Mouse (Mus musculus) kidney, postnatal 25 days (tissue): ENCODE data around the gene Aqp1.

Experiments used
- DNase-seq, 2 experiments: peaks; one replicate each; pipeline ENCODE4 v3.0.0; 2021; ENCODE audit warnings: mixed read lengths in 2 of 2

Gene Aqp1

DNA sequence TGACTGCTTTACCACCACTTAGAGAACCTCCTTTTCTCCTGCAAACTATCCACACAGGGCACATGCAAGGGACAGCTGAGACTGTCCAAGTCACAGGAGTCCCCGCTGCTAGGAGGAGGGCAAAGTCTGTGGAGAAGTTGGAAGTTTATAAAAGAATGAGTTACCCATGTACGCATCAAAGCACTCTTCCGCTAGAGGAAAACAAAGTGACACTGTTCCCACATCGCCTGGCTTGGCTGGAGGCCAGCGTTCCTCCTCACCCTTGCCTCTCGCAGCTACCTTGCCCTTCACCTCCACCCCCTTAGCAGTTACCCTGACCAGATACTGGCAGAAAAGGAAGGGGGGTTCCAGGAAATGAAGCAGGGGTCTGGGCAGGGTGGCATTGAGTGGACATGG lies 21.4 kb downstream of the Aqp1 start:
- peak; percentile 87 to 91 for DNase-seq

DNA sequence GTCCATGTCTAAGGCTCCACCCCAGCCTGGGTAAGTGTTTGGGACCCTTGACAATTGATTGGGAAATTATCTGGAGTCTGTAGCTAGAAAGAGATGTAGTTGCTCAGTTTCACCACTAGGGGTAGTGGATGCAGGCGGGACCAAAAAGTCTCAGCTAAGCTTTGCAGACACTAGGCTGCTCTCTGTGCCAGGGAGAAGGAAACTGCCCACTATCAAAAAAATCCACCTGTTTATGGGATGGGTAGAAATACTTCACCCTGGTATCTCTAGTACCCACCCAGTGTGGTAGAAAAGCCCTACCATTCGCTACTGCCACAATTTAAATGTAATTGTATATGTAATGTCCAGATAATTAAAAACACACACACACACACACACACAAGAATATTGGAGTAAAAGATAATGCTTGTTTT lies 22.5 kb downstream of the Aqp1 start:
- no peak for DNase-seq

DNA sequence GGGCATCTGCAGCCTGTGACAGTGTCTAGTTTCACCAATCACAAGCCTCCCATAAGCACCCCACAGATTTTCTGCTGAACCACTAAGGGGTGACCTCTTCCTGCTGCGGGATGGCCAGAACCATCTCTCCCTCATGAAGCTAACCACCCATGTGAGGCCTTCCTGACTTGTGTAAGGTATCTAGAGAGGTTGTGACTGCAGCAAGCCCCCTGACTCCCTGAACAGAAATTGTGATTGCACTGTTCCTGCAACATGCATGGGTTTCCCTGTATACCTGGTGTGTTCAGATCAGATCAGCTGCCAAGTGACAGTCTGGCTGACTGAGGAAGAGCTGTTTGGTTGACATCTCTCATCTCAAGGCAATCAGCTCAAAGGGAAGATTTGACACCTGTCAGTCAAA lies 26.4 kb downstream of the Aqp1 start:
- no peak for DNase-seq

DNA sequence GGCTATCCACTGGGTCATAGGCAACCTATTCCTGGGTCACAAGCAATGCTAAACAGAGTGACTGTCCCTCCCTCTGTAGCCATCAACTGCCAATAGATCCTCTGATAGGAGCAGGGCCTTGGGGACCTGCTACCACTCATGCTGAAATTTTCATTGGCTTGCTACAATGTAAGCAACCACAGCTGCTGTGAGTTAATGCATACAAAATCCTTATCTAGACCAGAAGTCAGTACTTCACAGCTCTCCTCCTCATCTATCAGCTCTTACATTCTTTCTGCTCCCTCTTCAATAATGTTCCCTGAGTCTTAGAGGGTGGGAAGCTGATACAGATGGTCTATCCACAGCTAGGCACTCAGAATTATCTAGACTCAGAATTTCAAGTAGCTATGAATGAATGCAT lies 30.9 kb downstream of the Aqp1 start:
- DNase-seq, result no peak

DNA sequence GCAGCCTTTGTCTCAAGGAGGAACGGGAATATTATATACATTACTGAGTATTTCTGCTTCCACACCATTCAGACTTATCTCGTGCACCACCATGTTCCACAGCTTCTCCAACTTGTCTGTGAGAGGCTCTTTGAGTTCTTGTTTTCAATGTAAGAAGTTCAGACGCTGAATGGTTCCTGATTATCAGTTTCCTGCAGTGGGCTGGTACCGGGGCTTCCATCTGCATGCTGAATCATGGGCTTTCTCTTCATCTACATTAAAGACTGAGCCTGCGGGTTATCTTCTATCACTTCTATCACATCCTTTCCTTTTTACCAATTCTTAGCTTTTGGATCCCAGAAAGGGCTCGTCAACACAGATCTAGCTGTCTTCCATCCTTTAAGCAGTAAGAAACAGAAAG lies 34.6 kb downstream of the Aqp1 start:
- DNase-seq, result no peak

DNA sequence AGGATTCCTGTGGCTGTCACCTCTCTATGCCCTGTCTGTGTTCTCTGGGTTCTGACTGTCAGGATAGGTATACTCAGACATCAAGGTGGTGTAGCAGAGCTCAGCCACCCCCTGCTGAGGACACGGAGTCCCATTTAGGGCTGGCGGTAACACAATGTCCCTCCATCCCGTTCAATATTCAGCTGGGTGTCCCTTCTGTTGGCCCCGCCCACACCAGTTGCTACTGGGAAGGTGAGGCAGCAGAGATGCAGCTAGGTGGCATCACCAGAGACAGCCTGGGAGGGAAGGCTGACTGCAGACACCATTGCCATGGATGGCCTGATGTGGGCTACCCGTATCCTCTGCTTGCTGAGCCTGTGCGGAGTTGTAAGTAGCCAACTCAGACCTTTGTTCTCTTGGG lies 39.8 kb downstream of the Aqp1 start, which contains the start of gene Ghrhr:
Gene Ghrhr (plus strand): TSS at position 220 of the 400 bp plus-strand sequence.
- no peak for DNase-seq

DNA sequence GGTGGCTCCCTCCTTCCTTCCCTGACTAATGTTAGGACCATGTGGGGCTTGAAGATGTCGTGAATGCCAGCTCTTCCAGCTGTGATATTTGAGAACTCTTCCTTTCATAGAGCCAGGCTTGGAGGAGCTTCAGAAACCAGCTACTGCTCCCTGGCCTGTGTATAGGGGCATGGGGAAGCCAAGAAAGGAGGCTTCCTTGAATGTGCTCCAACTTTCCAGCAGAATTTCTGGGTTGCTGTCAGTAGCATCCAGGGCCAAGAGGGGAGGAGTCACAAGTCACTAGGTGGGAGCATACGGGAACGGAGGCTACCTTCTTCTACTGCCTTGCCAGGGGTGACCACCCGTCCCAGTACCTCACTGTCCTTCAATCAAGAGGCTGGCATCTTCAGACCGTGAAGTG lies 40.3 kb downstream of the Aqp1 start:
- DNase-seq, result no peak

DNA sequence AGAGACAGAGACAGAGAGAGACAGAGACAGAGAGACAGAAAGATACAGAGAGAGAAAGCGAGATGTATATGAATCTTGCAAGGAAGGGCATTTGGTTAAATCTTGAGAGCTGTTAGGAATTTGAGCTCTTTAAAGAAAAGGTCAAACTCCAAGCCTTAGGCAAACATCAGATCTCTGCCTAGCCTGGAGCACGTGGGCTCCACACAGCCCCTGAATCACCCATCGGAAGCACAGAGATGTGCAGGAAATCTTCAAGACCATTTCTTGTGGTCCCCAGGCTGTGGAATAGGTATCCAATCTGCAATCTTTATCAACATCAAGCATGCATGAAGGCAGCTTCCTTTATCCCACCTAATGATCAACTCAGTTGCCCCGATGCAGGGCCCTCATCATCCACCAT lies 41.2 kb downstream of the Aqp1 start:
- no peak for DNase-seq

DNA sequence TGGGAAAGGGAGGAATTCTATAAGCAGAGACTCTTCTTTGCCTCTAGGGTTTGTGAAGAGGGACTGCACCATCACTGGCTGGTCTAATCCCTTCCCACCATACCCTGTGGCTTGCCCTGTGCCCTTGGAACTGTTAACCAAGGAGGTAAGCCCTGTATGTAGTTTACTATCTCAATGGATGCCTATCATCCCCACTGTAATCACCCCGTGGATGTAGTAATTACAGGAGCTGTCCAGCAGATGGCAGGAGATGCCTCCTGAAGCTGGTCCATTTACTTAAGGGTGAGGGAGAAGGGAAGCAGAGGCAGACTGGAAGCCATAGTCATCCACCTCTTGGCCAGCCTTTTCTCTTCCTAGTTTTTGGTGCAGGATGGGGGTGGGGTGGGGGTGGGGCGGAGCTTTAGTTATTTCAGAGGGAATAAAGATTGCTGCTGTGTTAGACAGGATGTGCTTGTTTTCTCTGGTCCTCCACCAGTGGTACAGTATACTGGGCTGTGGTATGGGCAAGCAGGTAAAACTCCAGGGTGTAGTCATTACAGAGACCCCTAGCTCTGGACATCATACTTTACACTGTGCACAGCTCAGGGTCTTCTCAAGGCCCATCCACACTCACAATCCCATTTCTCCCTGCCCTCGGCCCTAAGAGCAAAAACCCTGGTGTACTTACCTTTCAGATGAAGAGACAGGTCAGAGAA lies 43.6 kb downstream of the Aqp1 start:
- peak in 1 of 2 experiments; percentile 53 for DNase-seq

DNA sequence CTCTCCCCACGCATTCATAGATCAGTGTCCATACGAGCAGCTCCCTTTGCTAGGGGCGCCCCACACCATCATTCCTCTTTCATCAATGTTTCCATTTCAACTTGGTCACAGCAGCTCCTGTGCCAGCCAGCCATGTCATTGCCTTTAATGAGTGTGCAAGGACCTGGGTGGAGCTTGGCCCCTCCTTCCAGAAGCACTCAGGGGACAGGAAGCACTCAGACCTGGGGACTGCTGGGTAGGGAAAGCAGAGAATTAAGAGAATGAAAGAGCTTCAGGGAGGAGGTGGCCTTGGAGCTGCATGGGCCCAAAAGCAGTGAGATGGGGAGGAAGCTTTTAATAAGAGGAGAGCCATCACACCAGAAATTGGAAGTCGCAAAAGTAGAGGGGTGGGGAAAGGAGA lies 45.7 kb downstream of the Aqp1 start:
- DNase-seq, result no peak

DNA sequence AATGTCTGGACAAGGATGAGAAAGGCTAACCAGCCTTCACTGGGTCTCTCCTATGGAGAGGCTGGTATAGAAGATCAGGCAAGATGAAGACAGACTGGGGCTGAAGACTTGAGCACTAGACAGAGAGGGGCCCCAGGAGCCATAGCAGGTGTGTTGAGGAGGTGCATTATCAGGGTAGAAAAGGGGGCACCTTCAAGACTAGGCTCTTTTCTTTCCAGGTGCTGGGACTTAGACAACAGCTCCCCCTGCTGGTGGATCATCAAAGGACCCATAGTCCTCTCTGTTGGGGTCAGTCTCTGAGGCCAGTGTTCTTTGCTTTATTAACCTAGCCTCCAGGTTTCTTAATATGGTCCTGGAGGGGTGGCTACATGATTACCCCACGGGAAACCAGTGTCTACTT lies 47.7 kb downstream of the Aqp1 start:
- peak; percentile 57 to 83 for DNase-seq

DNA sequence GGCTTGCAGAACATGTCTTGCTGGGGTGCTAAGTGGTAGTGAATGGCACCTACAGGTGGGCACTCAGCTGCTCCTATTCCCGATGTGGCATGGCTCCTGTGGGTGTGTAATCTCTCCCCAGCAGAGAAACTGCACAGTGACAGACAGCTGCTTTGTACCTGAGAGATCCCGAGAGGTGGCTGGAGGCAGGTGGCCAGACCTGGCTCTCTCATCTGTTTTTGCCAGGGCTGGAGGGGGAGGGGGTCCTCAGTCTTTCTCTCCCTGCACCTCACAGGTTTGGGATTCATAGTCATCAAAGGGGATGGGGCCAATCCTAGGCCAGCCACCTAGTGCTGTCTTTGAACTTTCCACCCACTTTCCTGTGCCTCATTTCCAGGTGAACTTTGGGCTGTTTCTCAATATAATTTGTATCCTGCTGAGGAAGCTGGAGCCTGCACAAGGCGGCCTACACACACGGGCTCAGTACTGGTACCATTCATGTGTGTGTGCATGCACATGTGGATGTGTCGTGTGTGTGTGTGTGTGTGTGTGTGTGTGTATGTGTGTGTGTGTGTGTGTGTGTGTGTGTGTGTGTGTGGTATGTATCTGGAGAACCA lies 48.2 kb downstream of the Aqp1 start:
- DNase-seq, result no peak

DNA sequence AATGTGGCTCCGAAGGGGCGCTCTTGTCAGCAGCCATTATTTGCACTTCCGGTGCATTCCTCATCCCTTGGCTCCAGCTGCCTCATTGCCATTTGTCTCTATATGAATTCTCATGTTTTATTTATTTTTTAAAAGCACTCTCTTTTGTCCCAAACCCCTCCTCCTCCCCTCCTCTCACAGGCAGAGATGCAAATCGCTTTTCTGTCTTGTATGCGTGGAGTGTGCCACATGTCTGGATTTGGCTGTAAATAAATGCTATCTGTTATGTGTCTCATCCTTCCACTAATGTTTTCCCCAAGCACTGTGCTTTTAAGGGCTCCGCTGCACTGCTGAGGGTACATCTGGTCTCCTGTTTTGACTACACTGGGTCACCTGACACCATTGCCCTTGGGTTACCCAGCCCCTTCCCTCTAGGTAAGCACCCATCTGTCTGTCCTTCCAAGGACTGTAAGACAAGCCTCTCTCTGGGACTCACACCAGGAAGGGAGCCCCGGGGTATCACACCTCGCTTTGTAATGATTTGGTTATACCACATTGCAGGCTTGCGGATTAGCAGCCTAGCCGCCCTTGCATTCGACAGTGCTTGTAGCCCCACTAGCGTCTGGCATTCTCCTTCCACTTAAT lies 52.4 kb downstream of the Aqp1 start:
- DNase-seq, result no peak

DNA sequence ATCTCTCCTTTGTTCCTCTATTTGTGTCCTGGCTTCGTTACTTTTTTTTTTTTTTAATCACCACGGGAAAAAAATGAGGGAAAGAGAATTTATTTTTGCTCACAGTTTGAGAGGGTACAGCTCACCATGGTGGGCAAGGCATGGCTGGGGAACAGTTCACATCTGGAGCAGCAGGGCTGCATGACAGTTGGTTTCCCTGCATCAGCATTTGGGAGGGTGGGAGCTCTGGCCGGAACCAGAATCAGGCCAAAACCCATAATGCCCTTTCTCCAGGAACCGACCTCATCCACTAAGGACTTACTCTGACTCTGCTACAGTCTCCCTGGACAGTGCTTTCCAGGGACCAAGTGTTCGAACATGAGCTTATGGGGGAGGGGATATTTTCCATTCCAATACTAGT lies 53.1 kb downstream of the Aqp1 start:
- DNase-seq, result no peak

DNA sequence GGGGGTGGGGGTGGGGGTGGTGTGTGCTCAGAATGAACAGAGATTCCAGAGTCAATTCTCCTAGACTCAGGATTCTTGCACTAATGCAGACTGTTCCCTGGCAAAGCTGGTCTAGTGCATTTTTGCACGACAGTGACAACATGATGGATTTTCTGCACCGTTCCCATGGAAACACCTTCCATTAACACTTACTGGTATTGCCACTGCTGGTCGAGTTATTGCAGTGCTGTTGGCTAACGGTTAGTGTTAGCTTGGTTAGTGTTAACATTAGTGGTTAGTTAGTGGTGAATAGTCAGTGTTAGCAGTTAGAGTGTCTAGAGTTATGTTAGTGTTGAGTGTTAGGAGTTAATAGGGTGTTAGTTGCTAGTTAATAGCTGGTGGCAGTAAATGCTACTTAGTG lies 55.6 kb downstream of the Aqp1 start:
- DNase-seq, result no peak

DNA sequence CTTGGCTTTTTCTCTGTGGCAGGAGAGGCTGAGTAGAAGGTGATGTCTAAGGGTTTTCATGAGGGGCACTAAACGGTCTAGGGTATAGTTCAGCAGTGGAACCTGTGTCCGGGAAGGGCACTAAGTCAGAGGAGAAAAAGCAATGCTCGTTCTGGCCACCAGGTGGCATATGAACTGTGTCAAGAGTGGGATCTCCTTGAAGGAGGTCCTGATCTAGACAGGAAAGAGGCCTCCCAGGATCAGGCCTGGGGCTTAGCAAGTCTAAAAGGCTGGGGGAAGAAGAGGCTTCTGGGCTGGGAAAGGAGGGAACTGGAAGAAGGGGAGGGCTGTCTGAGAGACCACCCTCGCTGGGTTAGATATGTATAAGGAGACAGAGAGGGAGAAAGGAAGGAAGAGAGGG lies 56.2 kb downstream of the Aqp1 start:
- DNase-seq, result peak; percentile 77 to 88

DNA sequence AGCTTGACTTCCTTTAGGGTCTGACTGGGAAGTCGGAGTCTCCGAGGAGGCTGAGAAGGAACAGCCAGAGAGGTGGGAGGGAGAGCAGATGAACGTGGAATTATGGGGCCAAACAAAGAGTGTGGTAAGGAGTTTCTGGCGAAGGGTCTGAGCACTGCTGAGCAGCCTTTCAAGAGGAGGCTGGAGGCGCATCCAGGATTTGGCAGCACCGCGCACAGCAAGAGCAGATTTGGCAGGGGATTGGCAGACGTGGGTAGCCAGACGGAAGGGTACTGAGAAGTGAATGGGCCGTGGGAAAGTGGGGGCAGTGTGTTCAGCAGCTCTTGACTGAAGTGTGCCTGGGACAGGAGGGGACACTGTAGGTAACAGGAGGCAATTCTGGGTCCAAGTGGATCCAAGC lies 58.6 kb downstream of the Aqp1 start:
- no peak for DNase-seq

DNA sequence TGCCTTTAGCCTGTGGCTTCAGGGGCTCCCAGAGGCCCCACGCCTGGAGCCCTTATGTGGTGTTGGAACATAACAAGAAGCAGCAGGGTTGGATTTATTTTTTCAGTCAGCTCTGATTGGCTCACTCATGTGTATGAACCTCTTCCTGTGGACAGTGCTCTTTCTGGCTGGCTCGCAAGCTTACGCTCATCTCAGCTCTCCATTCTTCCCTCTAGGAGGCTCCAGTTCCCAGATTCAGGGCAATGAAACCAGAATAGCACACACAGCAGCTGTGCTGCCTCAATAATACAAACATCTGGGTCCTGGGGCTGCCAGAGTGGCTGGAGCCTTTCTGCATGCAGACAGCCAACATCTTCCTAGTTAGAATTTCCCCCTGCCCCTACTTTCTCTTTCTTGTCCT lies 59.9 kb downstream of the Aqp1 start:
- DNase-seq, result peak in 1 of 2 experiments; percentile 17

DNA sequence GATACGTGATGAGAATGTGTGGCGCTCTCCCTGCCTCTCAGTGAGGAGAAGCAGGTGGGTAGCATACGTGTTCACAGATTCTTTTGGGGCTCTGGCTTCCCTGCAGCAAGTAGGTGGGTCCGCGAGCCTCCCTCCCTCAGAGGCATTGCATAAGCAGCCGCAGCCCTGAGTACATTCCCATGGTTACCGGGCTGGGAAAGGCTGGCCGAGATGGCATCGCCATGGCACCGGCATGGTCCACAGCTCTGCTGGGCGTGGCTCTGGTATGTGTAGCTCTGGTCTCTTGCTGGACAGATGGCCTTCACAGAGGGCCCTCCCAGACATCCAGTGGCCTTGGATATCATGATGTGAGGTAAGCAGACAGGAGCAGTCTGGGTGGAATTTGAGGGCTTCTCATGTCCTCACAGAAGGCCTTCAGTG lies 60.4 kb downstream of the Aqp1 start:
- DNase-seq, result no peak
